In the genomic region with DNA sequence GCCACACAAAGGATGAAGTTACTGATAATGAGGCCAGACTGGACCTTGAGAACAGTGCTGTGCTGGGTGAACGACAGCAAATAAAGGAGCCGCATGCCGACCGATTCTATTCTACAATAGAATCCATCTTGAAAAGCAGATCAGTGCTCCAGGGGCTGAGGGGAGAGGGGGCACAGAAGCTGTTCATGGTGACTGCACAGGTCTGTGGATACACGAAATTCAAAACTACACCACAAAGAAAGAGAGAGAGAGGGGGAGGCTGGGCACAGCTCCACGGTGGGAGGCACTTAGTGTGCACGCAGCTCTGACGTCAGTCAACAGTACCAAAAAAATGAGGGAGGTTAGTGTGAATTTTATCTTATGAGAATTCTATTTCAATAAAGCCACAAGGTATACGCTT, we compare ENCODE assay signal across 21 mouse cellular contexts. TPM values are rescaled to one million over a fixed set of nuclear protein-coding genes. Genes with fewer than 3 reads are reported as not detected.
DNase-seq lines count a peak whose midpoint lies in the region; ATAC-seq lines count a peak whose summit lies in the region.
"Had no signal": no experiment of that assay in that cellular context is flagged by ENCODE, and none has a peak within 500 bp of the region (broad histone marks: within the 10 kb centered on the region; RNA-seq: fewer than 3 reads in every experiment).

No protein-coding gene starts in this region.

- H3K27ac ChIP-seq in forebrain, embryonic 11.5 days (ENCODE audit: low read depth, low read length), result no peak overlapping the region
- no peak overlapping the region for H3K27ac ChIP-seq in forebrain, embryonic 13.5 days
- H3K27ac ChIP-seq in forebrain, embryonic 12.5 days, result no peak overlapping the region
- no peak overlapping the region for H3K27ac ChIP-seq in forebrain, embryonic 14.5 days (ENCODE audit: low read depth, low read length)
- H3K27ac ChIP-seq in heart, embryonic 11.5 days (ENCODE audit: low read depth, low read length), result no peak overlapping the region

- H3K9ac ChIP-seq in forebrain, embryonic 11.5 days (ENCODE audit: low read length), result no peak overlapping the region; the same call in 1 of the 2 replicates
- H3K9ac ChIP-seq in forebrain, embryonic 13.5 days, result no peak overlapping the region
- H3K9ac ChIP-seq in forebrain, embryonic 12.5 days, result no peak overlapping the region
- H3K9ac ChIP-seq in forebrain, embryonic 14.5 days (ENCODE audit: low read length), result no peak overlapping the region
- no peak overlapping the region for H3K9ac ChIP-seq in heart, embryonic 11.5 days (ENCODE audit: low read depth, low read length)

- no peak overlapping the region for H3K4me3 ChIP-seq in forebrain, embryonic 11.5 days (ENCODE audit: low read depth, low read length)
- H3K4me3 ChIP-seq in forebrain, embryonic 13.5 days, result no peak overlapping the region
- H3K4me3 ChIP-seq in forebrain, embryonic 12.5 days (replicated peaks), result no peak overlapping the region
- H3K4me3 ChIP-seq in forebrain, embryonic 14.5 days (ENCODE audit: low read depth, low read length), result no peak overlapping the region
- H3K4me3 ChIP-seq in heart, embryonic 11.5 days (ENCODE audit: low read depth, low read length), result no peak overlapping the region

- WGBS in forebrain, embryonic 11.5 days, result 43% methylated on average over 9 of the region's 9 CpGs
- WGBS in forebrain, embryonic 13.5 days, result 39% methylated on average over 9 of the region's 9 CpGs
- 41% methylated on average over 9 of the region's 9 CpGs for WGBS in forebrain, embryonic 12.5 days
- 40% methylated on average over 9 of the region's 9 CpGs for WGBS in forebrain, embryonic 14.5 days
- WGBS in heart, embryonic 11.5 days (ENCODE audit: insufficient replicate concordance), result 92% methylated on average over 9 of the region's 9 CpGs

- H3K4me1 ChIP-seq in forebrain, embryonic 11.5 days (replicated peaks; ENCODE audit: control insufficient read depth, insufficient read depth, low read length), result no peaks in the 10 kb centered on the region
- no peaks in the 10 kb centered on the region for H3K4me1 ChIP-seq in forebrain, embryonic 13.5 days
- H3K4me1 ChIP-seq in forebrain, embryonic 12.5 days, result peaks cover 4% of the 10 kb centered on the region; the same call in 1 of the 2 replicates
- no peaks in the 10 kb centered on the region for H3K4me1 ChIP-seq in forebrain, embryonic 14.5 days (ENCODE audit: control insufficient read depth, insufficient read depth, low read length)
- peaks cover 6% of the 10 kb centered on the region for H3K4me1 ChIP-seq in heart, embryonic 11.5 days (ENCODE audit: control insufficient read depth, insufficient read depth, low read length)

- no peaks in the 10 kb centered on the region for H3K36me3 ChIP-seq in forebrain, embryonic 11.5 days (ENCODE audit: control insufficient read depth, insufficient read depth, low read length)
- H3K36me3 ChIP-seq in forebrain, embryonic 13.5 days (ENCODE audit: poor library complexity, severe bottlenecking), result peaks cover 24% of the 10 kb centered on the region
- H3K36me3 ChIP-seq in forebrain, embryonic 12.5 days (replicated peaks), result peaks cover 6% of the 10 kb centered on the region; the same call in 1 of the 2 replicates
- H3K36me3 ChIP-seq in forebrain, embryonic 14.5 days (ENCODE audit: control insufficient read depth, insufficient read depth, low read length), result peaks cover 14% of the 10 kb centered on the region
- H3K36me3 ChIP-seq in heart, embryonic 11.5 days (ENCODE audit: control insufficient read depth, insufficient read depth, low read length), result peaks cover 10% of the 10 kb centered on the region; the same call in 1 of the 2 replicates

- no peak for DNase-seq in forebrain, embryonic 11.5 days (ENCODE audit: low spot score)
- DNase-seq in forebrain, embryonic 14.5 days (ENCODE audit: low spot score), result no peak
- DNase-seq in heart, adult 11 months, result peak; percentile 76
- DNase-seq: adrenal gland, adult 2 months; adrenal gland, adult 8-10 months; adrenal gland, postnatal 10 days; adrenal gland, postnatal 14 days; adrenal gland, postnatal 25 days; adrenal gland, postnatal 36 days; B cell, adult 2 months; cerebellum, adult 11 months; cerebellum, adult 11-12 months; cerebellum, adult 18-20 months had no signal

- ATAC-seq in forebrain, embryonic 11.5 days (replicated peaks; ENCODE audit: low FRiP score), result 0 out of 2 replicates have a peak, but pooled peaks have one; percentile 67
- ATAC-seq in forebrain, embryonic 13.5 days, result no peak
- ATAC-seq in forebrain, embryonic 12.5 days (ENCODE audit: low FRiP score), result 0 out of 2 replicates have a peak, but pooled peaks have one; percentile 49
- ATAC-seq in forebrain, embryonic 14.5 days, result no peak
- ATAC-seq in heart, embryonic 11.5 days (replicated peaks; ENCODE audit: insufficient number of reproducible peaks, low FRiP score, low TSS enrichment), result no peak
- ATAC-seq: activated CD4-positive, CD25-positive, alpha-beta regulatory T cell, adult 4 months; CD4-positive, CD25-positive, alpha-beta regulatory T cell, adult 4 months; Patski had no signal

- no peaks in the 10 kb centered on the region for H3K9me3 ChIP-seq in forebrain, embryonic 11.5 days (ENCODE audit: control insufficient read depth, low read length)
- H3K9me3 ChIP-seq in forebrain, embryonic 13.5 days (replicated peaks), result no peaks in the 10 kb centered on the region
- H3K9me3 ChIP-seq in forebrain, embryonic 12.5 days, result no peaks in the 10 kb centered on the region
- H3K9me3 ChIP-seq in forebrain, embryonic 14.5 days (replicated peaks; ENCODE audit: control insufficient read depth, low read length), result no peaks in the 10 kb centered on the region
- no peaks in the 10 kb centered on the region for H3K9me3 ChIP-seq in heart, embryonic 11.5 days (replicated peaks; ENCODE audit: control insufficient read depth, low read length)
- H3K9me3 ChIP-seq: G1E had no signal

- H3K27me3 ChIP-seq in forebrain, embryonic 11.5 days (ENCODE audit: control insufficient read depth, insufficient read depth, low read length), result no peaks in the 10 kb centered on the region
- H3K27me3 ChIP-seq in forebrain, embryonic 13.5 days, result no peaks in the 10 kb centered on the region
- H3K27me3 ChIP-seq in forebrain, embryonic 12.5 days, result no peaks in the 10 kb centered on the region
- no peaks in the 10 kb centered on the region for H3K27me3 ChIP-seq in forebrain, embryonic 14.5 days (replicated peaks; ENCODE audit: control insufficient read depth, insufficient read depth, low read length)
- no peaks in the 10 kb centered on the region for H3K27me3 ChIP-seq in heart, embryonic 11.5 days (ENCODE audit: control insufficient read depth, insufficient read depth, low read length)
- H3K27me3 ChIP-seq: CH12.LX, Patski had no signal

- no peak overlapping the region for H3K4me2 ChIP-seq in forebrain, embryonic 11.5 days (ENCODE audit: low read depth, low read length, severe bottlenecking)
- H3K4me2 ChIP-seq in forebrain, embryonic 13.5 days, result no peak overlapping the region
- no peak overlapping the region for H3K4me2 ChIP-seq in forebrain, embryonic 12.5 days
- H3K4me2 ChIP-seq in forebrain, embryonic 14.5 days (ENCODE audit: low read length), result no peak overlapping the region
- H3K4me2 ChIP-seq in heart, embryonic 11.5 days, result no peak overlapping the region

RNA-seq across cellular contexts. Expression of a gene that starts 17.5 kb away (rescaled TPM):
- polyA plus RNA-seq in forebrain, embryonic 11.5 days (2014; fragmentation: Nextera tagmentation; extraction: Ambion mirVana), result 1.8 and 1.9 TPM in 2 replicates
- polyA plus RNA-seq in forebrain, embryonic 13.5 days (2015; fragmentation: Nextera tagmentation; extraction: Ambion mirVana), result 2.1 and 2.6 TPM in 2 replicates
- polyA plus RNA-seq in forebrain, embryonic 12.5 days (2016; fragmentation: Nextera tagmentation; extraction: Ambion mirVana), result 1.4 and 2.1 TPM in 2 replicates
- polyA plus RNA-seq in forebrain, embryonic 14.5 days (2014; fragmentation: Nextera tagmentation; extraction: Ambion mirVana), result 3.1 and 4.7 TPM in 2 replicates
- polyA plus RNA-seq in heart, embryonic 11.5 days (2014; fragmentation: Nextera tagmentation; extraction: Ambion mirVana), result 3.8 and 4.4 TPM in 2 replicates
- polyA plus RNA-seq: activated CD4-positive, CD25-positive, alpha-beta regulatory T cell, adult 4 months; CD4-positive, CD25-positive, alpha-beta regulatory T cell, adult 4 months; G1E had no signal

RNA-seq across cellular contexts. Expression of a gene that starts 26.6 kb away (rescaled TPM):
- 25.2 and 28.2 TPM in 2 replicates for polyA plus RNA-seq in forebrain, embryonic 11.5 days (2014; fragmentation: Nextera tagmentation; extraction: Ambion mirVana)
- polyA plus RNA-seq in forebrain, embryonic 13.5 days (2015; fragmentation: Nextera tagmentation; extraction: Ambion mirVana), result 23.8 and 28.9 TPM in 2 replicates
- 26.6 and 28.7 TPM in 2 replicates for polyA plus RNA-seq in forebrain, embryonic 12.5 days (2016; fragmentation: Nextera tagmentation; extraction: Ambion mirVana)
- 21.6 and 28.2 TPM in 2 replicates for polyA plus RNA-seq in forebrain, embryonic 14.5 days (2014; fragmentation: Nextera tagmentation; extraction: Ambion mirVana)
- polyA plus RNA-seq in heart, embryonic 11.5 days (2014; fragmentation: Nextera tagmentation; extraction: Ambion mirVana), result 46.2 and 49.0 TPM in 2 replicates

RNA-seq across cellular contexts. Expression of a gene that starts 26.7 kb away (rescaled TPM):
- polyA plus RNA-seq in forebrain, embryonic 11.5 days (2014; fragmentation: Nextera tagmentation; extraction: Ambion mirVana), result 436 and 475 TPM in 2 replicates
- 399 and 412 TPM in 2 replicates for polyA plus RNA-seq in forebrain, embryonic 13.5 days (2015; fragmentation: Nextera tagmentation; extraction: Ambion mirVana)
- 437 and 443 TPM in 2 replicates for polyA plus RNA-seq in forebrain, embryonic 12.5 days (2016; fragmentation: Nextera tagmentation; extraction: Ambion mirVana)
- polyA plus RNA-seq in forebrain, embryonic 14.5 days (2014; fragmentation: Nextera tagmentation; extraction: Ambion mirVana), result 292 and 293 TPM in 2 replicates
- 158 TPM in 2 replicates for polyA plus RNA-seq in heart, embryonic 11.5 days (2014; fragmentation: Nextera tagmentation; extraction: Ambion mirVana)

Comparison
In these comparisons a context has a peak if more than half of its experiments do, and no peak if none do; other contexts are left out.
1. ATAC-seq: peak in forebrain, embryonic 11.5 days (single experiment) and forebrain, embryonic 12.5 days (single experiment); none in forebrain, embryonic 13.5 days (single experiment), forebrain, embryonic 14.5 days (single experiment) and heart, embryonic 11.5 days (single experiment).